Mouse (Mus musculus) cerebral cortex, adult 2 months (tissue): ENCODE data around the gene Cd200r3.

ENCODE experiments used
- WGBS: fragments of 180-500 bp; shearing (Covaris S2); methylation state at CpG from one replicate; pipeline ENCODE4 v1.1.7; 2018; 5-methylcytosine and 5-hydroxymethylcytosine counted together

The Cd200r3 gene

DNA sequence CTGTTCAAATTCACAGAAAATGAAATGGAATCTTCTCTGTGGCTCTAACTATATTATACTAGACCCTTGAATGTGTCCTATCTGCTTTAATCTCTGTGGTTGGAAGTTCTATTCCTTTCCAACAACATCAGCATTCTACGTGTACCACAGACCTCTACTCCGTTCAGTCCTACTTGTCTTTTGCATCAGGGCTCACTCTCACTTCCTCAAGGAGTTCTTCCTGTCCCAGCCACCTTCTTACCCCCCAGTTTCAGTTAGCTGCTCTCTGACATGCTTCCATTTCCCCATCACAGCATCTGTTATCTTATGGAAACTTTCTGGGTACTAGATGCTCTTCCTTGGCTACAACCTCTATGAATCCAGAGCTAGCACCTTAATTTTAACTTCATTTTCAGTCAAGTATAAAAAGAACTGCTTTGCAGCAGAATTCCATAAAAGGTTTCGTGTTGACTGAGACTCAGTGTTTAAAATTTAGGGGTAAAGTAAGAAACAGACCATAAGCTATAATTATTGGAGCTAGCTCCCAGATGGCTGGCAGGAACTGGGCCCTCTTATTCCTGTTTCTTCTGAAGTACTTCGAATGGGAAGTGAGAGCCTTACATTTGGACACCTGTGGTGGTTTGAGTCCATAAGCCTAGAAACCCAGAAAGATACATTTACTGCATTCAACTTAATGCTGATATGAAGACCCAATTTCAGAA, 50.0 kb downstream of the Cd200r3 start:
- WGBS: 57% methylated on average over 4 of the region's 4 CpGs

- 74% methylated on average over 6 of the region's 6 CpGs for WGBS
Observed at GRCm38 (mm10) chr16:44994206-44994953, 50.9 kb downstream of the Cd200r3 start.

DNA sequence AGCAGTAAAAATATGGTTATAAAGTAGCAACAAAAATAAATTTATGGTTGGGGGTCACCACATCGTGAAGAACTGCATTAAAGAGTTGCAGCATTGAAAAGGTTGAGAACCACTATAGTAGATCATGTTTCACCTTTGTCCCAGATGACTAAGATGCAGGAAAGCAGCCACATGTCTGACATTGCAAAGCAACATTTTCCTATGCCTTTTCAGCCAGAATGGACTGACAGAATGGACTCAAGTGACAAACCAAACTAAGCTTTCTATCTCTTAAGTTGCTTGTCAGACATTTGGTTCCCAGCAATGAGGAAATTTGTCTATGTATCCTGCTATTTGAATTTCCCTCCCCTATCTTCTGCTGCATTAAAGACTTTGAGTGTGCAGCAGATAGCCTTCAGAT, 51.6 kb downstream of the Cd200r3 start:
- WGBS: 86% methylated on average over 1 of the region's 1 CpGs

- 97% methylated on average over 1 of the region's 1 CpGs for WGBS
Observed at GRCm38 (mm10) chr16:44996701-44997100, 53.2 kb downstream of the Cd200r3 start.

DNA sequence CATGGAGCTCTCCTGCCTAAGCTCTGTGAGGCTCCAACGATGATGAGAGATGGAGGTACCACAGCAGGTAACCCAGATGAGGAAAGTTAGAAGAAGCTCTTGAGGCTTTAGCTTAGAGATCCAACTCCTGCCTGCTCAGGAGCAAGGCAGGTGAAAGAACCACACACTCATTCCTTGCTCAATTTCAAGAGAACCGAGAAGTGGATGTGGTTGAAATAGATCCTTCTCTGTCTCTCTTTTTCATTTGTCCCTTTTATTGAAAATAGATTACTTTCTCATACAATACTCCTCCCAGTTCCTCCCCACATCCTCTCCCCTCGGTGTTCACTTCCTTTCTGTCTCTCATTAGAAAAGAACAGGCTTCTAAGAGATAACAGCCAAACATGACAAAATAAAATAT, 56.1 kb downstream of the Cd200r3 start:
- 66% methylated on average over 3 of the region's 3 CpGs for WGBS

GRCm38 (mm10) chr16:45004443-45004842, 61.0 kb downstream of the Cd200r3 start:
- WGBS: 68% methylated on average over 3 of the region's 3 CpGs

DNA sequence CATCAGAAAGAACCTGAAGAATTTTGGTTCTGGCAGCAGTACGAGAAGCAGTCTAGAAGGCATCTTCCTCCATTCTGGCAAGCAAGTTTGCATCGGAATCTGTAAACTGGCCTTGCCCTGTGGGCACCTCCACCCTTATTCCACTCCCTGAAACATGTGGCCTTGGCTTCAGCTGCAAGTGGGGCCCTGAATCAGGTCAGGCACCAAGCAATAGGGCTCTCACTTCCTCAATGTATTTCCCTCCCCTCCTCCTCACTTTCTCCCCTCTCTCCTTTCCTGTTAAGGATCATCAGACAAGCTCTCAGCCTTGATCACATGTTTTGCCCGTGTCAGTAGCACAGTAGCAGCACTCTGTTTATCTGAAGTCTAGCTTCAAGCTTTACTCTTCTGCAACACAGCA, 61.8 kb downstream of the Cd200r3 start:
- WGBS: 79% methylated on average over 3 of the region's 3 CpGs

GRCm38 (mm10) chr16:45006971-45007370, 63.5 kb downstream of the Cd200r3 start:
- WGBS: 58% methylated on average over 2 of the region's 2 CpGs

DNA sequence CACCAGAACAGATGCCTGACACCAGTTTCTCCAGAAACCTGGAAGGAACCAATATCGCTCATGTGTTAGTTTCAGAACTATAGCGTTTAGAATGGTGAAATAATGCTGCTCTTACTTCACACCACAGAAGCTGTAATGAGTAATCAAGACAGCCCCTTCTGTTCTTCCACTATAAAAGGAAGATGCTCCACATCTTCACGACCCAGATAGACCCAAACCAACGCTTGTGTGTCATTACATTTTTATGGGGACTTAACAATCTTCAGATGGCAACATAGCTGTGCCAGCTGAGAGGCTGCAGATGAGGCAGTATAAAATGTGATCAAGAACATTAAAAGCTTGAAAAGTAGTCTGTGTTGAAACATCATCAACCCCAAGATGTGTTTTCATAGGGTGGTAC, 64.3 kb downstream of the Cd200r3 start:
- WGBS: 54% methylated on average over 4 of the region's 4 CpGs

DNA sequence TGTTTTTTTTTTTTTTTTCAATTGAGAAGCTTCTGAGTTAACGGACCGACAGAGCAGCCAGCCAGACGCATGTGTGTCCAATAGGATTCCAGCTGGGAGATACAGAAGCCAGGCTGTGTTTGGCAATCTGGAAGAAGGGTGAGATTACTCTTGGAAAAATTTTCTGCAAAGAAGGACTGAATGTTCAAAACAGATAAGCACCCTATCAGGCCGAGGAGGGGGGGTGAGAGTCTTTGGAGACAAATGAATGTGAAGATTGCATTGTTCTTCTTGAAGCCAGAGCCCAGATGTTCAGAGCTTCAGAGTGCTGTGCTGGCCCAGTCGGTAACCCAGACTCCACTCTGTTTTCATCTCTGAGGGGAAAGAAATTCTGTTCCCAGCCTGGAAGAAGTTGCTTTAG, 66.2 kb downstream of the Cd200r3 start:
- 58% methylated on average over 5 of the region's 5 CpGs for WGBS

GRCm38 (mm10) chr16:45015591-45015990, 72.1 kb downstream of the Cd200r3 start:
- 94% methylated on average over 1 of the region's 1 CpGs for WGBS

DNA sequence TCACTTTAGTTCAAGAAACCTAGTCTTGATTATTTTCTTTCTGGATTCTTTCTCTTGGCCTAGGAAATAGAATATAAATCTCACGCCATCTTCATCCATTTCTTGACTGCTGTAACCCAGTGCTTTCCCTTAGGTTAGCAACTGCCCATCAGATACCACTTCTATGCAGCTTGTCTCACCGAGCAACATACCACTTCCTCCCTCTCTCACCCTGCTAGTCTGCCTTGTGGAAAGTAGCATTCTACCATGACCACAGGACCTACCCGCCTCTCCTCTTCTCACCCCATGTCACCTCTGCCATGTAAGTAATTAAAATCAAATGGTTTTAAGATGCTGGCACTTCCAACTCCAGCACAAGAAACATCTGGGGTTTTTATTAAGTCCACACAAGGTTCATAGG, 73.0 kb downstream of the Cd200r3 start:
- 93% methylated on average over 3 of the region's 3 CpGs for WGBS

DNA sequence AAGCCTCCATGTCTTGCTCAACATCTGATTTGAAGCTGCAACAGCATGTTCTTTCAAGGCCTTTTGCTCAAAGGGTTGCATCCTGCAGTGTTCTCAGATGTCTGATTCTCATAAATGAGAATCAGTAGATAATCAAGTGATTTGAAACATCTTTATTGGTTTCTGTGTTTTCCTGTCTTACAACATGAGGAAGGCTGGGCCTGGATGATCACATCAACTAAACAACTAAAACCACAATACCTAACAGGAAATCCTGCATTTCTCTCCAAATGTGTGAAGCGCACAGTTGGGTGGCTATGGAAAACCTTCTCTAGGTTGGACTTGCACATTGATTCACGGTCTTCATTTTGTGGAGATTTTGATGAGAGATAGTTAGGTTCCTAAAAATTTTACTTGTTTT, 75.4 kb downstream of the Cd200r3 start:
- 87% methylated on average over 2 of the region's 2 CpGs for WGBS

GRCm38 (mm10) chr16:45020055-45020454, 76.6 kb downstream of the Cd200r3 start:
- WGBS: 74% methylated on average over 1 of the region's 1 CpGs

DNA sequence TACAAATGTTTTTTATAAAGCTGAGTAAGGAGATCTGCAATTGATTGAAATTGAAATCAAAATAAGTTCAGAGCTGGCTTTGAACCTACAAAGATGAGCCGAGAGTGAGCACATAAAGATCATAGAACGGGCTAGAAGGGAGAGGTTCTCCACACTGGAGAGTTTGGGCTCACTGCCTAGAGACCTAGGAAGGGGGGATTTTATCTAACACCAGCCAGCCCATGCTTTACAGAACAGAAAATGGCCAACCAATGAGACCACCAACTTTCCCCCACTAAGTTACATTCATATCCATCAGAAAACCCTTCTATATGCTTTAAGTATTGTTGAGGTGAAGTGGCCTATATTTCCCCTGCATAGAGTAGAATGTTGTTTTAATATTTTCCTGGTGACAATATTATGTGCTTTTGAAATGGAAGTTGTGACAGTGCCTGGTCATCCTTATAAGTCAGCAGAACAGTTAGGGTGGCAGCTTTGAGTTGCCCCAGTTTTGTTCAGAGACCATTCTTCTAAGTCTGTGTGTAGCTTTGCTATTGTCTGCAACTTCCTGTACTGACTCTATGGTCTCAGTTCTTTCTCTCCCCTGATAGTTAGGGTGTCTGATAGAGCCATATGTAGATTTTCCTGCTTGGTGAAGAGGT, 77.3 kb downstream of the Cd200r3 start:
- WGBS: 95% methylated on average over 2 of the region's 2 CpGs

- WGBS: 74% methylated on average over 4 of the region's 4 CpGs
Observed at GRCm38 (mm10) chr16:45023904-45024303, 80.4 kb downstream of the Cd200r3 start.

GRCm38 (mm10) chr16:45025321-45025720, 81.8 kb downstream of the Cd200r3 start:
- 85% methylated on average over 6 of the region's 6 CpGs for WGBS

DNA sequence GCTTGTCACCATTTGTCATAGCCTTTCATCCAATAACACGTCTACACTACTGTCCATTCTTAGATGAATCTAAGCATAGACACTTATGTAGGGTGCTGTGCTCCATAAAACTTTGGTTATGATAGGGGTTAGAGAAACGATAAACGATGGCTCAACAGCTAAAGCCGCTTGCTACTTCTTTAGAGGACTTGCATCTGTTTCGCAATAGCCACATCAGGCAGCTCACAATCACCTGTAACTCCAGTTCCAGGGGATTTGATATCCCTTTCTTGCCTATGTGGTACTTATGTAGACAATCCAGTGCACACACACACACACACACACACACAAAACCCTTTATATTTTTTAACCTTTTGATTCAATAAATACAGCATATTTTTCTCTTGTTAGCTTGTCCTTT, 85.6 kb downstream of the Cd200r3 start:
- WGBS: 95% methylated on average over 5 of the region's 5 CpGs

DNA sequence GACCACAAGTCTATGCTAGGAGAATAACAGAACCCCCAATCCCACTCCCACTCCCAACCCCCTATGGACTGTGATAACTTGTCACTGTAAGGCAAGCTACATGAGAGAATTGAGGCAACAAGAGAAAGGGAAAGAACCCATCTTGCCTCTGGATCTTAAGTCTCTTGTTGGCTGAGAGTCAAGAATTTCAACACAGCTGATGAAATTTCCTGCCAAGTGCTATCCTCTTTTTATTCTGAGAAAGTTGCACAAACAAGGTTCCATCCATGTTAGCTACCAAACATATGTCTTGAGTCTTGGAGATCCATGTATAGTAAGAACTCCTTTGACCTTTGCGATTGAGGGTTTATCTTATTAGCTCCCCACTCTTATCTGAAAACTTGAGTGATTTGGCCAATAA, 86.0 kb downstream of the Cd200r3 start:
- 88% methylated on average over 1 of the region's 1 CpGs for WGBS

- WGBS: 90% methylated on average over 4 of the region's 4 CpGs
Observed at GRCm38 (mm10) chr16:45030127-45030526, 86.6 kb downstream of the Cd200r3 start.

DNA sequence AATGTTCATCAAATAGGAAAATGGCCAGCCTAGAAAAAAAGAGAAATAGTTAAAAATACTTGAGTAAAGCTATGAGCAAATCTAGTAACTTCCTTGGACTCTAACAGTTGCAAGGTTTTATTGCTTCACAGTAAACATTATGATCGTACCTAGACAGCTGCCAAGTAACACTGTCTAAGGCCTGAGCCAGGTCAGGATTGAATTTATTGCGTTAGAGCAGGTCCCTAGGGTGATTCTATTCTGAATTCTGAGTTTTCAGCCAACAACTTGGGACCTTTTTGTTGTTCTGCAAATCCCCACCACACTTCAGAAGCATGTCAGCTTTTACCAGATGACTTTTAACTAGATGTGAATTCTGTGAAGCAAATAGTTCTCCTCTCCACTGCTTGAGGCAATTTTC, 87.3 kb downstream of the Cd200r3 start:
- WGBS: 79% methylated on average over 2 of the region's 2 CpGs
